Mouse (Mus musculus) hindbrain, postnatal 0 days (tissue): ENCODE data around the gene Zfpm1. TPM values are rescaled to one million over a fixed set of nuclear protein-coding genes. Genes with fewer than 3 reads are reported as not detected.
A peak's percentile ranks its signal among the peaks of the same experiment; 100 is the strongest.

ENCODE experiments used
- ATAC-seq: fragments of 200-750 bp; cut with Nextera tagmentation; 2 replicates; pipeline ENCODE4 v1.8.0; 2017; ENCODE audit warnings: mild to moderate bottlenecking, moderate TSS enrichment, moderate library complexity
- DNase-seq: peaks from one replicate; pipeline ENCODE4 v3.0.0-alpha.2; 2015; ENCODE audit warnings: low spot score
- H3K27ac ChIP-seq: fragments of 300-500 bp; sonication (generic); 2 replicates; pipeline ENCODE4 v1.5.1; 2014; ENCODE audit warnings: mild to moderate bottlenecking
- H3K27me3 ChIP-seq: fragments of 300-500 bp; sonication (generic); 2 replicates; pipeline ENCODE4 v1.6.1; 2014; ENCODE audit warnings: low read length, mixed read lengths; ENCODE audit not compliant: insufficient read depth
- H3K36me3 ChIP-seq: fragments of 300-500 bp; sonication (generic); 2 replicates; pipeline ENCODE4 v1.6.1; 2014; ENCODE audit warnings: low read length, mixed read lengths; ENCODE audit not compliant: insufficient read depth
- H3K4me1 ChIP-seq: fragments of 300-500 bp; sonication (generic); 2 replicates; pipeline ENCODE4 v1.6.1; 2014; ENCODE audit warnings: antibody characterized with exemption, low read length, mixed read lengths; ENCODE audit not compliant: insufficient read depth
- H3K4me2 ChIP-seq: fragments of 300-500 bp; sonication (generic); 2 replicates; pipeline ENCODE4 v1.6.1; 2014; ENCODE audit warnings: low read depth, mild to moderate bottlenecking, low read length, moderate library complexity, mixed read lengths
- H3K4me3 ChIP-seq: fragments of 300-500 bp; sonication (generic); 2 replicates; pipeline ENCODE4 v1.5.1; 2014; ENCODE audit warnings: low read length
- H3K9ac ChIP-seq: fragments of 300-500 bp; sonication (generic); replicated peaks from 2 replicates; pipeline ENCODE4 v1.6.1; 2014; ENCODE audit warnings: mild to moderate bottlenecking, low read length, moderate library complexity, mixed read lengths
- H3K9me3 ChIP-seq: fragments of 300-500 bp; sonication (generic); 2 replicates; pipeline ENCODE4 v1.6.1; 2016; ENCODE audit warnings: low read length, mixed read lengths
- CTCF ChIP-seq: IDR thresholded peaks from 2 replicates; pipeline ENCODE4 v1.5.1; 2016; ENCODE audit warnings: antibody characterized with exemption, control low read depth, low read depth
- WGBS: fragments of 180-500 bp; shearing (Covaris S2); extraction: QIAGEN DNeasy Blood & Tissue Kit; methylation state at CpG from one replicate; pipeline ENCODE4 v1.1.7; 2014; 5-methylcytosine and 5-hydroxymethylcytosine counted together
- polyA plus RNA-seq: library from polyadenylated mRNA; unstranded; fragments of >200 nt; fragmentation: Nextera tagmentation; extraction: Ambion mirVana; gene quantifications from 2 replicates; pipeline ENCODE4 v1.2.1, GENCODE M21; 2015
- total RNA-seq: library from RNA; depleted of rRNA; stranded (reverse); fragments of >200 nt; gene quantifications from 2 replicates; pipeline ENCODE4 v1.2.3, GENCODE M21; 2014

The Zfpm1 gene
- total and polyA plus RNA-seq, 2 experiments from 2014 or later = 1.5 to 28.0 TPM

GRCm38 (mm10) chr8:122285727-122286126 is 3.8 kb downstream of the Zfpm1 start:
- no peak for DNase-seq
- Histone ChIP-seq H3K27me3 (no peaks in the 10 kb centered on the region), H3K36me3 (no peaks in the 10 kb centered on the region), H3K9me3 (no peaks in the 10 kb centered on the region), H3K4me1 (peaks cover 16% of the 10 kb centered on the region), H3K4me2 (no peak overlapping the region; the same call in 1 of the 2 replicates), H3K27ac (no peak overlapping the region), H3K9ac (no peak overlapping the region), H3K4me3 (no peak overlapping the region)
- WGBS = 45% methylated on average over 6 of the region's 6 CpGs
- ATAC-seq = no peak
- no peak for TF ChIP-seq CTCF

GRCm38 (mm10) chr8:122286899-122287298 is 5.0 kb downstream of the Zfpm1 start:
- 76% methylated on average over 10 of the region's 10 CpGs for WGBS

GRCm38 (mm10) chr8:122287742-122288141 is 5.8 kb downstream of the Zfpm1 start:
- Histone ChIP-seq H3K4me2 (no peak overlapping the region), H3K4me3 (no peak overlapping the region), H3K27me3 (no peaks in the 10 kb centered on the region), H3K36me3 (no peaks in the 10 kb centered on the region), H3K9ac (no peak overlapping the region), H3K27ac (no peak overlapping the region), H3K9me3 (no peaks in the 10 kb centered on the region), H3K4me1 (peaks cover 16% of the 10 kb centered on the region)
- ATAC-seq (no peak), DNase-seq (no peak)
- no peak for TF ChIP-seq CTCF
- 82% methylated on average over 8 of the region's 8 CpGs for WGBS

More at GRCm38 (mm10) chr8:122286899-122287298, 5.0 kb downstream of the Zfpm1 start:
- H3K36me3 ChIP-seq = no peaks in the 10 kb centered on the region
- H3K9ac ChIP-seq = no peak overlapping the region
- H3K27me3 ChIP-seq = no peaks in the 10 kb centered on the region
- H3K4me1 ChIP-seq = peaks cover 16% of the 10 kb centered on the region
- H3K27ac ChIP-seq = no peak overlapping the region
- TF ChIP-seq CTCF = no peak
- no peak overlapping the region for H3K4me2 ChIP-seq
- H3K9me3 ChIP-seq = no peaks in the 10 kb centered on the region
- H3K4me3 ChIP-seq = no peak overlapping the region
- no peak for ATAC-seq
- no peak for DNase-seq

GRCm38 (mm10) chr8:122288344-122288743 is 6.4 kb downstream of the Zfpm1 start:
- Histone ChIP-seq H3K4me2 (no peak overlapping the region), H3K4me1 (peaks cover 16% of the 10 kb centered on the region), H3K9me3 (no peaks in the 10 kb centered on the region), H3K27ac (no peak overlapping the region), H3K9ac (no peak overlapping the region), H3K27me3 (no peaks in the 10 kb centered on the region), H3K36me3 (no peaks in the 10 kb centered on the region), H3K4me3 (no peak overlapping the region)
- DNase-seq (no peak), ATAC-seq (no peak)
- no peak for TF ChIP-seq CTCF
- WGBS = 58% methylated on average over 3 of the region's 3 CpGs

- no peaks in the 10 kb centered on the region for H3K36me3 ChIP-seq
- no peak overlapping the region for H3K9ac ChIP-seq
- no peaks in the 10 kb centered on the region for H3K4me1 ChIP-seq
- no peak overlapping the region for H3K4me3 ChIP-seq
- ATAC-seq (0 out of 2 replicates have a peak, but pooled peaks have one; percentile 3), DNase-seq (no peak)
- no peak for TF ChIP-seq CTCF
- H3K4me2 ChIP-seq = no peak overlapping the region
- WGBS = 75% methylated on average over 12 of the region's 12 CpGs
- no peaks in the 10 kb centered on the region for H3K9me3 ChIP-seq
- H3K27me3 ChIP-seq = no peaks in the 10 kb centered on the region
- H3K27ac ChIP-seq = no peak overlapping the region
Observed at GRCm38 (mm10) chr8:122291075-122291474, 9.1 kb downstream of the Zfpm1 start.

GRCm38 (mm10) chr8:122291549-122291948 is 9.6 kb downstream of the Zfpm1 start:
- H3K9me3 ChIP-seq = no peaks in the 10 kb centered on the region
- WGBS = 36% methylated on average over 10 of the region's 10 CpGs
- H3K36me3 ChIP-seq = no peaks in the 10 kb centered on the region
- DNase-seq (peak; percentile 35), ATAC-seq (0 out of 2 replicates have a peak, but pooled peaks have one; percentile 14)
- H3K27me3 ChIP-seq = no peaks in the 10 kb centered on the region
- no peak overlapping the region for H3K4me2 ChIP-seq
- H3K4me3 ChIP-seq = no peak overlapping the region
- H3K27ac ChIP-seq = no peak overlapping the region
- 0 out of 2 replicates have a peak, but pooled peaks cover 3% of the 10 kb centered on the region for H3K4me1 ChIP-seq
- H3K9ac ChIP-seq = no peak overlapping the region
- TF ChIP-seq CTCF = no peak; the same call in 1 of the 2 replicates

- Histone ChIP-seq H3K4me1 (0 out of 2 replicates have a peak, but pooled peaks cover 6% of the 10 kb centered on the region), H3K9ac (no peak overlapping the region), H3K27me3 (no peaks in the 10 kb centered on the region), H3K9me3 (no peaks in the 10 kb centered on the region), H3K4me2 (no peak overlapping the region), H3K27ac (no peak overlapping the region), H3K36me3 (no peaks in the 10 kb centered on the region), H3K4me3 (no peak overlapping the region)
- WGBS = 66% methylated on average over 10 of the region's 10 CpGs
- DNase-seq (no peak), ATAC-seq (no peak)
- TF ChIP-seq CTCF = no peak
Observed at GRCm38 (mm10) chr8:122293484-122293883, 11.5 kb downstream of the Zfpm1 start.
